Mouse (Mus musculus) olfactory bulb, adult 2 months (tissue): Measurements from ENCODE around the gene Cabp4. TPM values are rescaled to one million over a fixed set of nuclear protein-coding genes. Genes with fewer than 3 reads are reported as not detected.

Source experiments
- H3K27ac ChIP-seq: fragments of 200-500 bp; 2 replicates; pipeline ENCODE4 v1.5.1; 2012; ENCODE audit warnings: low read depth, low read length; ENCODE audit not compliant: insufficient read depth
- H3K4me1 ChIP-seq: fragments of 200-500 bp; 2 replicates; pipeline ENCODE4 v1.6.1; 2012; ENCODE audit warnings: low read length; ENCODE audit not compliant: control insufficient read depth, insufficient read depth
- H3K4me3 ChIP-seq: fragments of 200-500 bp; 2 replicates; pipeline ENCODE4 v1.5.1; 2012; ENCODE audit warnings: mild to moderate bottlenecking, low read depth, low read length, moderate library complexity; ENCODE audit not compliant: insufficient read depth
- CTCF ChIP-seq: fragments of 200-500 bp; IDR thresholded peaks from 2 replicates; pipeline ENCODE4 v1.5.1; 2012; ENCODE audit warnings: low read depth, mild to moderate bottlenecking, low read length, moderate library complexity; ENCODE audit not compliant: insufficient read depth
- POLR2A ChIP-seq: fragments of 200-500 bp; IDR thresholded peaks from 2 replicates; pipeline ENCODE4 v1.6.1; 2012; ENCODE audit warnings: mild to moderate bottlenecking, low read depth, low read length, moderate library complexity; ENCODE audit not compliant: insufficient read depth
- WGBS: fragments of 180-500 bp; shearing (Covaris S2); methylation state at CpG from one replicate; pipeline ENCODE4 v1.1.7; 2018; 5-methylcytosine and 5-hydroxymethylcytosine counted together
- polyA plus RNA-seq: library from polyadenylated mRNA; stranded (reverse); fragments of >200 nt; gene quantifications from 2 replicates; pipeline ENCODE4 v1.2.4, GENCODE M21; 2012; ENCODE audit warnings: low replicate concordance; ENCODE audit not compliant: missing spikeins, insufficient read depth, insufficient read length

Cabp4 gene
- polyA plus RNA-seq, 1 experiment, result not detected

DNA sequence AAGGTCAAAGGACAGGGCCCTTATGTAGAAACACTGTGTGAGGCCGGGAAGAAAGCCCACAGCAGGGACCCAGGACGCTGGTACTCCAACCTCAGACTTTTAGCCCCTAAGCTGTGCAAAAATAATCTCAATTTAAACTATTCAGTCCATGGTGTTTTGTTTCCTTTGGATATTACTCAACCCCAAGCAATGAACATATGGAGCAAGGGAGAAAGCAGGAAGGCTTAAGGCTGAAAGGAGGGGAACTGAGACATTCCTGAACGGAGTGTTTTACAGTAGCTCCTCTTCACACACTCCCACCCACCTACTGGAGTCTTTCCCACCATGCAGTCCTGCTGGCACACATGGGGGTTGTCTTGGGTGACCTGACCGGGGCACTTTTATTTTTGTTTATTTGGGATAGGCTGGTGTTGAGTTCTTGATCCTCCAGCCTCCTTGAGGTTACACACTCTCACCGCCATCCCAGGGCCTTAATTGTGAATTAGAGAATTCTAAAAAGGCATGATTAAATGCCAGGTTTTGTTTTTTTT is 49.0 kb downstream of the Cabp4 start:
- Histone ChIP-seq H3K27ac (no peak overlapping the region), H3K4me3 (no peak overlapping the region), H3K4me1 (peaks cover 26% of the 10 kb centered on the region)
- no peak for TF ChIP-seq POLR2A
- TF ChIP-seq CTCF, result no peak
- 78% methylated on average over 5 of the region's 5 CpGs for whole genome bisulfite sequencing

- TF ChIP-seq CTCF, result no peak
- no peak for TF ChIP-seq POLR2A
- H3K4me3 ChIP-seq, result no peak overlapping the region
- H3K27ac ChIP-seq, result no peak overlapping the region
- peaks cover 22% of the 10 kb centered on the region for H3K4me1 ChIP-seq
- 78% methylated on average over 3 of the region's 3 CpGs for WGBS
Measured at GRCm38 (mm10) chr19:4094348-4094747, 49.5 kb downstream of the Cabp4 start.

DNA sequence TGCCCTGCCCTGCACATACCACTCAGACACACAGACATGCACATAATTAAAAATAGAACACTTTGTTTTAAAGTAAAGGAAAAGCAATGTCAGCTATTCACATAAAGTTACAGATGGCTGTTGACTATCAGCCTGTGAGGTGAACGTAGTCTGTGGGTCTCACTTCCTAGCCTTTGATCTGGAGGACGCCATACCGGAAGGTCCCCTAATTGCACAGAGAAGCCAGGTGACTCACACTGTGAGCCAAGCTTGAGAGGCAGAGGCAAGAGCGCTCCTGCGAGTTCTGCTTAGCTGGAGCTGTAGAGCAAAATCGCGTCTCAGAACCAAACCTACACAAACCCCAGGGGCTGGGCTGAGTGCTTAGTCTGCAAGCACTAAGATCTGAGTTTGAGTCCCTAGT is 50.1 kb downstream of the Cabp4 start:
- 62% methylated on average over 7 of the region's 7 CpGs for WGBS
- Histone ChIP-seq H3K4me1 (peaks cover 20% of the 10 kb centered on the region), H3K27ac (no peak overlapping the region), H3K4me3 (no peak overlapping the region)
- TF ChIP-seq POLR2A, result no peak
- TF ChIP-seq CTCF, result no peak

DNA sequence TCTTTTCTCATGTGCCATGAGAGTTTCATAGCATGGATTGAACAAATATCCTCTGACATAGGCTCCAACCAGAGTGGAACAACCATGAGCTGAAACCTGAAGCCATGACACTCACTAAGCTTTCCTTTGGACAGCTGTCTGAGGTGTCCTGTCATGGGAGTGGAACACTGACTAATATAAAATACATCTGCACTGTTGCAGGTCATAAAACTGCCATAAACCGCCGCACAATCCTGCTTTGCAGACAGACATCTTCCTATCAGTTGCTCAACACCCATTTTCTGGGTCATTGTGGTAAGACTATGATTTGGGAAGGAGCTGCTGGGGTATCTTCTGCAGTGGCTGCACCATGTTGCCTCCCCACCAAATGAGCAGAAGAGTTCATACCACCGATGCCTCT is 51.1 kb downstream of the Cabp4 start:
- TF ChIP-seq CTCF (no peak), POLR2A (no peak)
- H3K4me3 ChIP-seq, result no peak overlapping the region
- 90% methylated on average over 3 of the region's 3 CpGs for WGBS
- no peak overlapping the region for H3K27ac ChIP-seq
- H3K4me1 ChIP-seq, result peaks cover 12% of the 10 kb centered on the region

- peaks cover 6% of the 10 kb centered on the region for H3K4me1 ChIP-seq
- no peak overlapping the region for H3K4me3 ChIP-seq
- WGBS, result 75% methylated on average over 2 of the region's 2 CpGs
- no peak for TF ChIP-seq CTCF
- TF ChIP-seq POLR2A, result no peak
- no peak overlapping the region for H3K27ac ChIP-seq
Measured at GRCm38 (mm10) chr19:4091383-4091782, 52.5 kb downstream of the Cabp4 start.

DNA sequence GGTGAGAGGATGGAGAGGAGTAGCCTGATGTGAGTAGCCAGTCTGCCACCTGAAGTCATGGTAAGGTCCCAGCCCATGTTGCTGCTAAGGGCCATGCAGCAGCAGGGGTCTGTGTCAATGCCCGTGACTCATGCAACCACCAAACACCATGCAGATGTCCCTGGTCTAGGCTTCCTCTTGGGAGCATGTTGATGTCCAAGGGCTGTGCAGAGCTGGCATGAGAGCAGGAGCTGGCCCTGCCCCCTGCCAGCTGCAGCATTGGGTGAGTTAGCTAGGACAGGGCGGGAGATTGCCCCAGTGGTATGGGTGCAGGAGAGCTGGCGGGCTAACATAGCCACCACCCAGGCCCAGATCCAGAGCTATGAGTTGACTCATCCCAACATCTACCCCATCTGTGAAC is 53.4 kb downstream of the Cabp4 start:
- Histone ChIP-seq H3K4me1 (peaks cover 5% of the 10 kb centered on the region), H3K4me3 (no peak overlapping the region), H3K27ac (no peak overlapping the region)
- WGBS, result 91% methylated on average over 3 of the region's 3 CpGs
- TF ChIP-seq CTCF (no peak), POLR2A (no peak)

- Histone ChIP-seq H3K4me1 (peaks cover 5% of the 10 kb centered on the region), H3K27ac (no peak overlapping the region), H3K4me3 (no peak overlapping the region)
- TF ChIP-seq POLR2A (no peak), CTCF (no peak)
- 19% methylated on average over 6 of the region's 6 CpGs for WGBS
Measured at GRCm38 (mm10) chr19:4089128-4089527, 54.7 kb downstream of the Cabp4 start.

- H3K4me3 ChIP-seq, result no peak overlapping the region
- H3K27ac ChIP-seq, result no peak overlapping the region
- H3K4me1 ChIP-seq, result peaks cover 5% of the 10 kb centered on the region
- WGBS, result 61% methylated on average over 5 of the region's 5 CpGs
- TF ChIP-seq CTCF, result no peak
- no peak for TF ChIP-seq POLR2A
Measured at GRCm38 (mm10) chr19:4088146-4088545, 55.7 kb downstream of the Cabp4 start.

GRCm38 (mm10) chr19:4087090-4087489 is 56.7 kb downstream of the Cabp4 start:
- WGBS, result 87% methylated on average over 5 of the region's 5 CpGs

DNA sequence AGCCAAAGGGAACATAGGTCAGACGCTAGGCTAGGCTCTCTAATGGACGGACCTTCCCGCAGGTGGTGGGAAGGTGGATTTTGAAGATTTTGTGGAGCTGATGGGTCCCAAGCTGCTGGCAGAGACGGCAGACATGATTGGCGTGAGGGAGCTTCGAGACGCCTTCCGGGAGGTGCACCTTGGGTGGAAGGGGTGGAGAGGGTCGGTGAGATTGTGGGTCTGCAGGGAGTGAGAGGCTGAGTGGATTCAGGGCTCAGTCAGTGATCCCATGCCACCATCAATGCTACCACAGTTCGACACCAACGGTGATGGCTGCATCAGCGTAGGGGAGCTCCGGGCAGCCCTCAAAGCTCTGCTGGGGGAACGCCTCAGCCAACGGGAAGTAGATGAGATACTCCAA is 57.7 kb downstream of the Cabp4 start:
- WGBS, result 95% methylated on average over 15 of the region's 15 CpGs
- no peak overlapping the region for H3K4me3 ChIP-seq
- H3K4me1 ChIP-seq, result peaks cover 5% of the 10 kb centered on the region
- no peak overlapping the region for H3K27ac ChIP-seq
- TF ChIP-seq POLR2A (no peak), CTCF (no peak)

More at GRCm38 (mm10) chr19:4087090-4087489, 56.7 kb downstream of the Cabp4 start:
- no peak overlapping the region for H3K4me3 ChIP-seq
- peaks cover 5% of the 10 kb centered on the region for H3K4me1 ChIP-seq
- no peak for TF ChIP-seq POLR2A
- no peak for TF ChIP-seq CTCF
- no peak overlapping the region for H3K27ac ChIP-seq

Other genes starting within 250 kb of the Cabp4 start
- not detected in 2 replicates for gene Tcirg1, start 236.9 kb downstream of the Cabp4 start, polyA plus RNA-seq
- not detected in 2 replicates for gene Ndufs8, start 231.3 kb downstream of the Cabp4 start, polyA plus RNA-seq
- not detected in 2 replicates for gene Aldh3b1, start 214.2 kb downstream of the Cabp4 start, polyA plus RNA-seq
- gene Unc93b1, start 208.8 kb downstream of the Cabp4 start, polyA plus RNA-seq, result not detected in 2 replicates
- not detected in 2 replicates for gene Aldh3b3, start 185.4 kb downstream of the Cabp4 start, polyA plus RNA-seq
- not detected in 2 replicates for gene Aldh3b2, start 171.7 kb downstream of the Cabp4 start, polyA plus RNA-seq
- gene Acy3, start 157.5 kb downstream of the Cabp4 start, polyA plus RNA-seq, result not detected in 2 replicates
- not detected in 2 replicates for gene Tbx10, start 151.3 kb downstream of the Cabp4 start, polyA plus RNA-seq
- not detected in 2 replicates for gene Nudt8, start 143.5 kb downstream of the Cabp4 start, polyA plus RNA-seq
- gene Gm49405, start 143.4 kb downstream of the Cabp4 start, polyA plus RNA-seq, result not detected in 2 replicates
- not detected in 2 replicates for gene Doc2g, start 140.7 kb downstream of the Cabp4 start, polyA plus RNA-seq
- 777 TPM in 1 of 2 replicates, not detected in the other for gene Ndufv1, start 131.2 kb downstream of the Cabp4 start, polyA plus RNA-seq
- not detected in 2 replicates for gene Gstp1, start 106.0 kb downstream of the Cabp4 start, polyA plus RNA-seq
- gene Gstp2, start 98.0 kb downstream of the Cabp4 start, polyA plus RNA-seq, result not detected in 2 replicates
- gene Gstp3, start 84.5 kb downstream of the Cabp4 start, polyA plus RNA-seq, result not detected in 2 replicates
- gene Cabp2, start 62.5 kb downstream of the Cabp4 start, polyA plus RNA-seq, result not detected in 2 replicates
- gene Cdk2ap2, start 46.9 kb downstream of the Cabp4 start, polyA plus RNA-seq, result not detected in 2 replicates
- gene Pitpnm1, start 44.0 kb downstream of the Cabp4 start, polyA plus RNA-seq, result not detected in 2 replicates
- not detected in 2 replicates for gene Aip, start 18.2 kb downstream of the Cabp4 start, polyA plus RNA-seq
- gene Gpr152, start 4.2 kb downstream of the Cabp4 start, polyA plus RNA-seq, result not detected in 2 replicates
- not detected in 2 replicates for gene Coro1b, start 4.6 kb upstream of the Cabp4 start, polyA plus RNA-seq
- gene Ptprcap, start 9.6 kb upstream of the Cabp4 start, polyA plus RNA-seq, result 485 TPM in 1 of 2 replicates, not detected in the other
- gene Rps6kb2, start 19.3 kb upstream of the Cabp4 start, polyA plus RNA-seq, result not detected in 2 replicates
- not detected in 2 replicates for gene Carns1, start 31.4 kb upstream of the Cabp4 start, polyA plus RNA-seq
- gene Tbc1d10c, start 47.3 kb upstream of the Cabp4 start, polyA plus RNA-seq, result 247 TPM in 1 of 2 replicates, not detected in the other
- 405 and 768 TPM in 2 replicates for gene Ppp1ca, start 48.0 kb upstream of the Cabp4 start, polyA plus RNA-seq
- gene Rad9a, start 57.6 kb upstream of the Cabp4 start, polyA plus RNA-seq, result not detected in 2 replicates
- gene Clcf1, start 70.2 kb upstream of the Cabp4 start, polyA plus RNA-seq, result not detected in 2 replicates
- gene AC109138.7, start 70.3 kb upstream of the Cabp4 start, polyA plus RNA-seq, result not detected in 2 replicates
- not detected in 2 replicates for gene Pold4, start 87.9 kb upstream of the Cabp4 start, polyA plus RNA-seq
- not detected in 2 replicates for gene Ssh3, start 125.1 kb upstream of the Cabp4 start, polyA plus RNA-seq
- gene Ankrd13d, start 139.1 kb upstream of the Cabp4 start, polyA plus RNA-seq, result not detected in 2 replicates
- 210 TPM in 1 of 2 replicates, not detected in the other for gene Grk2, start 162.2 kb upstream of the Cabp4 start, polyA plus RNA-seq